Mouse (Mus musculus) heart, embryonic 15.5 days (tissue): ENCODE measurements at regions not wholly inside any gene's neighbourhood (a gene's known extent, or its start where the extent isn't known, plus 50 kb on each side); places are given as distances from the start of the nearest gene placed in this dataset.

Experiments
- ATAC-seq: fragments of 200-750 bp; cut with Nextera tagmentation; replicated peaks from 2 replicates; pipeline ENCODE4 v1.8.0; 2017; ENCODE audit warnings: low read depth, moderate TSS enrichment; ENCODE audit not compliant: insufficient number of reproducible peaks, insufficient read depth, low FRiP score
- H3K27ac ChIP-seq: fragments of 300-500 bp; sonication (generic); 2 replicates; pipeline ENCODE4 v1.5.1; 2015; ENCODE audit warnings: mild to moderate bottlenecking, inconsistent platforms
- H3K27me3 ChIP-seq: fragments of 300-500 bp; sonication (generic); 2 replicates; pipeline ENCODE4 v1.6.1; 2015; ENCODE audit warnings: inconsistent platforms
- H3K36me3 ChIP-seq: fragments of 300-500 bp; sonication (generic); 2 replicates; pipeline ENCODE4 v1.6.1; 2015; ENCODE audit warnings: mild to moderate bottlenecking, inconsistent platforms
- H3K4me1 ChIP-seq: fragments of 300-500 bp; sonication (generic); replicated peaks from 2 replicates; pipeline ENCODE4 v1.6.1; 2015; ENCODE audit warnings: inconsistent platforms
- H3K4me2 ChIP-seq: fragments of 300-500 bp; sonication (generic); 2 replicates; pipeline ENCODE4 v1.6.1; 2015; ENCODE audit warnings: inconsistent platforms, mild to moderate bottlenecking, moderate library complexity
- H3K4me3 ChIP-seq: fragments of 300-500 bp; sonication (generic); 2 replicates; pipeline ENCODE4 v1.5.1; 2015; ENCODE audit warnings: mild to moderate bottlenecking, inconsistent platforms
- H3K9ac ChIP-seq: fragments of 300-500 bp; sonication (generic); 2 replicates; pipeline ENCODE4 v1.6.1; 2015; ENCODE audit warnings: mild to moderate bottlenecking, inconsistent platforms
- H3K9me3 ChIP-seq: fragments of 300-500 bp; sonication (generic); replicated peaks from 2 replicates; pipeline ENCODE4 v1.6.1; 2016; ENCODE audit warnings: inconsistent platforms
- WGBS: fragments of 180-500 bp; shearing (Covaris S2); methylation state at CpG from one replicate; pipeline ENCODE4 v1.1.7; 2015; ENCODE audit warnings: mixed read lengths; 5-methylcytosine and 5-hydroxymethylcytosine counted together

- Histone ChIP-seq H3K9me3 (no peaks in the 10 kb centered on the region), H3K4me1 (no peaks in the 10 kb centered on the region), H3K36me3 (no peaks in the 10 kb centered on the region), H3K4me3 (no peak overlapping the region), H3K27me3 (no peaks in the 10 kb centered on the region), H3K4me2 (no peak overlapping the region), H3K9ac (no peak overlapping the region), H3K27ac (no peak overlapping the region)
- WGBS, result 84% methylated on average over 16 of the region's 16 CpGs
- no peak for ATAC-seq
Measured at GRCm38 (mm10) chr10:99488195-99489080, 225.4 kb downstream of the Dusp6 start.

- no peaks in the 10 kb centered on the region for H3K36me3 ChIP-seq
- H3K9me3 ChIP-seq, result no peaks in the 10 kb centered on the region
- no peaks in the 10 kb centered on the region for H3K27me3 ChIP-seq
- H3K4me3 ChIP-seq, result no peak overlapping the region
- 80% methylated on average over 17 of the region's 17 CpGs for WGBS
- no peaks in the 10 kb centered on the region for H3K4me1 ChIP-seq
- no peak for ATAC-seq
- no peak overlapping the region for H3K4me2 ChIP-seq
- H3K27ac ChIP-seq, result no peak overlapping the region
- H3K9ac ChIP-seq, result no peak overlapping the region
Measured at GRCm38 (mm10) chr10:99511514-99512237, 247.8 kb downstream of the Csl start.

GRCm38 (mm10) chr10:99517944-99518343 is 241.5 kb downstream of the Csl start:
- Histone ChIP-seq H3K36me3 (no peaks in the 10 kb centered on the region), H3K9ac (no peak overlapping the region), H3K9me3 (no peaks in the 10 kb centered on the region), H3K27ac (no peak overlapping the region), H3K4me2 (no peak overlapping the region), H3K4me3 (no peak overlapping the region), H3K4me1 (0 out of 2 replicates have a peak, but pooled peaks cover 2% of the 10 kb centered on the region), H3K27me3 (no peaks in the 10 kb centered on the region)
- 67% methylated on average over 4 of the region's 4 CpGs for WGBS
- ATAC-seq, result no peak

GRCm38 (mm10) chr10:99519479-99519878 is 240.0 kb downstream of the Csl start:
- no peak overlapping the region for H3K4me3 ChIP-seq
- 31% methylated on average over 4 of the region's 4 CpGs for WGBS
- no peak overlapping the region for H3K4me2 ChIP-seq
- peaks cover 10% of the 10 kb centered on the region for H3K4me1 ChIP-seq
- no peak for ATAC-seq
- H3K36me3 ChIP-seq, result no peaks in the 10 kb centered on the region
- no peak overlapping the region for H3K9ac ChIP-seq
- H3K27ac ChIP-seq, result no peak overlapping the region
- no peaks in the 10 kb centered on the region for H3K27me3 ChIP-seq
- no peaks in the 10 kb centered on the region for H3K9me3 ChIP-seq

- no peak overlapping the region for H3K9ac ChIP-seq
- no peaks in the 10 kb centered on the region for H3K36me3 ChIP-seq
- H3K9me3 ChIP-seq, result no peaks in the 10 kb centered on the region
- peak overlapping the region; percentile 60; the same call in 1 of the 2 replicates for H3K4me2 ChIP-seq
- H3K4me3 ChIP-seq, result no peak overlapping the region
- H3K27me3 ChIP-seq, result no peaks in the 10 kb centered on the region
- peak overlapping the region; percentile 56; the same call in 1 of the 2 replicates for H3K27ac ChIP-seq
- no peak for ATAC-seq
- WGBS, result 67% methylated on average over 5 of the region's 5 CpGs
- H3K4me1 ChIP-seq, result peaks cover 17% of the 10 kb centered on the region
Measured at GRCm38 (mm10) chr10:99523817-99524216, 235.6 kb downstream of the Csl start.

GRCm38 (mm10) chr10:99524273-99525212 is 234.9 kb downstream of the Csl start:
- 27% methylated on average over 20 of the region's 20 CpGs for WGBS
- Histone ChIP-seq H3K4me2 (peak overlapping the region; percentile 60), H3K9me3 (no peaks in the 10 kb centered on the region), H3K27me3 (no peaks in the 10 kb centered on the region), H3K36me3 (no peaks in the 10 kb centered on the region), H3K4me3 (peak overlapping the region; percentile 28), H3K27ac (peak overlapping the region; percentile 56), H3K9ac (peak overlapping the region; percentile 41; the same call in 1 of the 2 replicates), H3K4me1 (peaks cover 15% of the 10 kb centered on the region)
- peak; percentile 76 for ATAC-seq

- H3K9me3 ChIP-seq, result no peaks in the 10 kb centered on the region
- 59% methylated on average over 4 of the region's 4 CpGs for WGBS
- H3K4me1 ChIP-seq, result peaks cover 18% of the 10 kb centered on the region
- H3K36me3 ChIP-seq, result no peaks in the 10 kb centered on the region
- H3K9ac ChIP-seq, result no peak overlapping the region
- no peak overlapping the region for H3K27ac ChIP-seq
- H3K27me3 ChIP-seq, result no peaks in the 10 kb centered on the region
- no peak overlapping the region for H3K4me3 ChIP-seq
- no peak for ATAC-seq
- H3K4me2 ChIP-seq, result no peak overlapping the region
Measured at GRCm38 (mm10) chr10:99526148-99526547, 233.3 kb downstream of the Csl start.

- H3K27me3 ChIP-seq, result no peaks in the 10 kb centered on the region
- no peak overlapping the region for H3K27ac ChIP-seq
- WGBS, result 85% methylated on average over 5 of the region's 5 CpGs
- no peaks in the 10 kb centered on the region for H3K36me3 ChIP-seq
- H3K4me3 ChIP-seq, result no peak overlapping the region
- no peak overlapping the region for H3K4me2 ChIP-seq
- ATAC-seq, result no peak
- no peaks in the 10 kb centered on the region for H3K9me3 ChIP-seq
- peaks cover 18% of the 10 kb centered on the region for H3K4me1 ChIP-seq
- no peak overlapping the region for H3K9ac ChIP-seq
Measured at GRCm38 (mm10) chr10:99526561-99526960, 232.9 kb downstream of the Csl start.

GRCm38 (mm10) chr10:99531104-99531503 is 228.4 kb downstream of the Csl start:
- Histone ChIP-seq H3K36me3 (no peaks in the 10 kb centered on the region), H3K4me1 (peaks cover 7% of the 10 kb centered on the region; the same call in 1 of the 2 replicates), H3K4me2 (no peak overlapping the region), H3K9ac (no peak overlapping the region), H3K27me3 (no peaks in the 10 kb centered on the region), H3K27ac (no peak overlapping the region), H3K9me3 (no peaks in the 10 kb centered on the region), H3K4me3 (no peak overlapping the region)
- ATAC-seq, result no peak

GRCm38 (mm10) chr10:99531556-99531955 is 227.9 kb downstream of the Csl start:
- Histone ChIP-seq H3K4me2 (no peak overlapping the region), H3K9ac (no peak overlapping the region), H3K27ac (no peak overlapping the region), H3K27me3 (no peaks in the 10 kb centered on the region), H3K4me1 (peaks cover 7% of the 10 kb centered on the region; the same call in 1 of the 2 replicates), H3K9me3 (no peaks in the 10 kb centered on the region), H3K4me3 (no peak overlapping the region), H3K36me3 (no peaks in the 10 kb centered on the region)
- no peak for ATAC-seq

GRCm38 (mm10) chr10:99531992-99532391 is 227.5 kb downstream of the Csl start:
- no peak for ATAC-seq
- no peak overlapping the region for H3K27ac ChIP-seq

More at GRCm38 (mm10) chr10:99531992-99532391, 227.5 kb downstream of the Csl start:
- no peaks in the 10 kb centered on the region for H3K27me3 ChIP-seq
- no peak overlapping the region for H3K4me2 ChIP-seq
- H3K4me3 ChIP-seq, result no peak overlapping the region
- WGBS, result 65% methylated on average over 7 of the region's 7 CpGs
- H3K36me3 ChIP-seq, result no peaks in the 10 kb centered on the region
- peaks cover 7% of the 10 kb centered on the region; the same call in 1 of the 2 replicates for H3K4me1 ChIP-seq
- H3K9me3 ChIP-seq, result no peaks in the 10 kb centered on the region
- H3K9ac ChIP-seq, result no peak overlapping the region
